Mouse (Mus musculus) natural killer cell, adult 2 months (primary cell): ENCODE measurements around the gene Filip1l.

Experiments used
- DNase-seq, 2 experiments: peaks; one replicate each; pipeline ENCODE4 v3.0.0; 2022; ENCODE audit warnings: low spot score in 2 of 2

Filip1l gene

GRCm38 (mm10) chr16:57396249-57396648 is 43.4 kb downstream of the Filip1l start:
- DNase-seq = no peak

GRCm38 (mm10) chr16:57397845-57398244 is 45.0 kb downstream of the Filip1l start:
- DNase-seq = no peak

GRCm38 (mm10) chr16:57398387-57399214 is 45.7 kb downstream of the Filip1l start:
- peak; percentile 48 to 66 for DNase-seq

GRCm38 (mm10) chr16:57399566-57399965 is 46.7 kb downstream of the Filip1l start:
- no peak for DNase-seq

GRCm38 (mm10) chr16:57401702-57402101 is 48.8 kb downstream of the Filip1l start:
- no peak for DNase-seq

- peak; percentile 44 to 46 for DNase-seq
Measured at GRCm38 (mm10) chr16:57402910-57403309, 50.0 kb downstream of the Filip1l start.

GRCm38 (mm10) chr16:57403825-57404224 is 50.9 kb downstream of the Filip1l start:
- DNase-seq = no peak

- DNase-seq = no peak
Measured at GRCm38 (mm10) chr16:57412766-57413165, 59.9 kb downstream of the Filip1l start.

GRCm38 (mm10) chr16:57416049-57416448 is 63.2 kb downstream of the Filip1l start:
- DNase-seq = no peak

- DNase-seq = no peak
Measured at GRCm38 (mm10) chr16:57417017-57417416, 64.1 kb downstream of the Filip1l start.

GRCm38 (mm10) chr16:57417955-57418354 is 65.1 kb downstream of the Filip1l start:
- DNase-seq = no peak

- no peak for DNase-seq
Measured at GRCm38 (mm10) chr16:57419332-57419731, 66.4 kb downstream of the Filip1l start.

GRCm38 (mm10) chr16:57419881-57420280 is 67.0 kb downstream of the Filip1l start:
- no peak for DNase-seq

GRCm38 (mm10) chr16:57420773-57421556 is 68.1 kb downstream of the Filip1l start:
- no peak for DNase-seq

- peak; percentile 5 to 46 for DNase-seq
Measured at GRCm38 (mm10) chr16:57421680-57422417, 69.0 kb downstream of the Filip1l start.

- DNase-seq = peak; percentile 69 to 79
Measured at GRCm38 (mm10) chr16:57423001-57423800, 70.3 kb downstream of the Filip1l start.

GRCm38 (mm10) chr16:57426680-57427079 is 73.8 kb downstream of the Filip1l start:
- no peak for DNase-seq

- no peak for DNase-seq
Measured at GRCm38 (mm10) chr16:57427516-57428285, 74.8 kb downstream of the Filip1l start.

- no peak for DNase-seq
Measured at GRCm38 (mm10) chr16:57428977-57429376, 76.1 kb downstream of the Filip1l start.

- no peak for DNase-seq
Measured at GRCm38 (mm10) chr16:57431294-57431693, 78.4 kb downstream of the Filip1l start.
